Mouse (Mus musculus) olfactory bulb, adult 2 months (tissue): ENCODE results near the gene Ncln.

Experiments
- CTCF ChIP-seq: fragments of 200-500 bp; IDR thresholded peaks from 2 replicates; pipeline ENCODE4 v1.5.1; 2012; ENCODE audit warnings: low read depth, mild to moderate bottlenecking, low read length, moderate library complexity; ENCODE audit not compliant: insufficient read depth
- POLR2A ChIP-seq: fragments of 200-500 bp; IDR thresholded peaks from 2 replicates; pipeline ENCODE4 v1.6.1; 2012; ENCODE audit warnings: mild to moderate bottlenecking, low read depth, low read length, moderate library complexity; ENCODE audit not compliant: insufficient read depth

DNA sequence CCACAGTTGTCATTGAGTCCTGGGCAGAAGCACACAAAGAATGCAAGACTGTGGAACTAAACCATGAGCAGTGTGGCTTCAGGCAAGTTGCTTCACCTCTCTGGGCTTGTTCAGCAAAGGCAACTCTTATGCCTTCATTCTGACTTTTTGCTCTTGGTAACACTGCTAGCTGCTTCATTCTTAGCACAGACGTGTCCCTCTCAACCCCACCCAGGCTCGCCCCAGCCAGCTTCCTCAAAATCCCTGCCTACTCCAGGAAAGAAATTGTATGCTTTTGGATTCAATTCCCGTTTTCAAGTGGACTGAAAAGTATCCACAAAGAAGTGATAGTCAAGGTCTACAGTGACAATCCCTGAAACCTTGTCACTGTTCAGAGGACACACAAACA is 23.8 kb upstream of the Ncln start:
- no peak for TF ChIP-seq CTCF
- TF ChIP-seq POLR2A: no peak
